Mouse (Mus musculus) liver, postnatal 0 days (tissue): ENCODE results near the gene Echdc2.

Experiments
- CTCF ChIP-seq: sonication (generic); IDR thresholded peaks from 2 replicates; pipeline ENCODE4 v1.5.1; 2016; ENCODE audit warnings: antibody characterized with exemption, low read depth
- EP300 ChIP-seq: IDR thresholded peaks from 2 replicates; pipeline ENCODE4 v1.6.1; 2016; ENCODE audit warnings: antibody characterized with exemption, low read depth, mild to moderate bottlenecking

DNA sequence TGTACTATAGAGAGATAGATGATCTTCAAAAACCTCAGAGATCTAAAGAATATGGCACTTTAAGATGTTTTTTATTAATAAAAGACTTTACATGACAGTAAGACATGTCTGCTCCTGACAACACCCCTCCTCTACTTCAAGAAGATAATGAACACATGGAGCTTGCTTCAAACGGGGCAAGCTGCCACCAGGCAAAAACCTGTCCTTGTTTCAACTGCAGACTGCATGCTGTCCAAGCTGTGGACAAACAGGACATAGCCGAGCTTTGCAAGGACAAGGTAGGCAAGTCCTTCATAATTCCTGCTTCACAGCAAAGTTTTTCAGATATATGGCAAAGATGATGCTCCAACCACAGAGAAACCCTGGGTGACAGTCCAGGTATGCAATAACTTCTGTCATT lies 34.0 kb downstream of the Echdc2 start:
- no peak for TF ChIP-seq CTCF
- no peak for TF ChIP-seq EP300
